Mouse (Mus musculus) liver, postnatal 0 days (tissue): ENCODE results near the gene Dnm1.

Experiments used
- CTCF ChIP-seq: sonication (generic); IDR thresholded peaks from 2 replicates; pipeline ENCODE4 v1.5.1; 2016; ENCODE audit warnings: antibody characterized with exemption, low read depth
- EP300 ChIP-seq: IDR thresholded peaks from 2 replicates; pipeline ENCODE4 v1.6.1; 2016; ENCODE audit warnings: antibody characterized with exemption, low read depth, mild to moderate bottlenecking

GRCm38 (mm10) chr2:32343351-32343671 lies 9.8 kb downstream of the Dnm1 start:
- TF ChIP-seq CTCF (no peak), EP300 (no peak)
